Mouse (Mus musculus): ENCODE data around the gene Bicdl1. TPM values are rescaled to one million over a fixed set of nuclear protein-coding genes. Genes with fewer than 3 reads are reported as not detected.
"Not testable (repeated sequence)": the region's sequence is repeated elsewhere in the genome, so short reads cannot be mapped to it uniquely, and the experiment has no call there.

Gene Bicdl1
- polyA plus RNA-seq, 1 experiment: 3.1 TPM

DNA sequence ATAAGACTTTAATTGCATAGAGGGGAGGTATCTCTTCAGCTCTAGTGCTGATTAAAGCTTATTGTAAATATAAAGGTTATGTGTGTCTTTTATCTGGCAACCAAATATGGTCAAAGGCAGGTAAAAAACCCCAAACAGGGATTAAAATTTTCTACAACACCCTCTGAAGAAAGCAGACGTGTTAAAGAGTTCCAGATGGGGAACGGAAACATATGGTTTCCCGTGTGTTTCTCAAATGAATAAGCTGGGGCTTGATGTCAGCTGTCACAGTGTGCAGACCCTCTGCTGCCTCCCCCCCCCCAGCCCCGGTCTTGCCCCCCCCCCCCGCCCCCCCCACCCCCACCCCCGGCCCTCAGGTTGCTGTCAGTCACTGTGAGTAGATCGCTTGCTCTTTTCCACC, 24.1 kb upstream of the Bicdl1 start:
- H3K4me1 ChIP-seq (ENCODE audit: control insufficient read depth, insufficient read depth, low read length): no peaks in the 10 kb centered on the region
- H3K4me3 ChIP-seq (ENCODE audit: insufficient read depth, low read length): no peak overlapping the region
- no peak overlapping the region for H3K27ac ChIP-seq (ENCODE audit: insufficient read depth, low read depth, low read length)
- TF ChIP-seq CTCF (IDR thresholded peaks at IDR 0.05; ENCODE audit: low read depth, low read length): no peak
- TF ChIP-seq POLR2A (IDR thresholded peaks at IDR 0.05; ENCODE audit: borderline replicate concordance, low read depth, low read length): no peak

GRCm38 (mm10) chr5:115754831-115755230, 23.4 kb upstream of the Bicdl1 start:
- Histone ChIP-seq H3K27ac (ENCODE audit: insufficient read depth, low read depth, low read length) (no peak overlapping the region), H3K4me1 (ENCODE audit: control insufficient read depth, insufficient read depth, low read length) (no peaks in the 10 kb centered on the region), H3K4me3 (ENCODE audit: insufficient read depth, low read length) (no peak overlapping the region)
- TF ChIP-seq POLR2A (IDR thresholded peaks at IDR 0.05; ENCODE audit: borderline replicate concordance, low read depth, low read length): no peak
- no peak for TF ChIP-seq CTCF (IDR thresholded peaks at IDR 0.05; ENCODE audit: low read depth, low read length)

DNA sequence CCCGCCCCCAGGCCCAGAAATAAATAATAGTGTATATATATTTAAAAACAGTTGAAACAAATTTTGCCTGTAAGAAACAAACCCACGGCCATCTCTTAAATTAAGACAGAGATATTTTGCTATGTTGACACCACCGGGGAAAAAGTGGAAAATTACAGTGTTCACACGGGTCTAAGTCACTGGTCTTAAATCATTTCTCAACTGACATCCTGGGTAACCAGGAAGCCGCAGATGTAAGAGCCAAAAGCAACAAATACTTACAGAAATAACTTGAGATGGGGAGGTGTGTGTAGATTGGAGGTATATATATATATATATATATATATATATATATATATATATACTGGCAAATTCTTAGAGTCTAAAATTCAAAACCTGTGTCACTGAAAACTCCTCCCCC, 21.5 kb upstream of the Bicdl1 start:
- no peak overlapping the region for H3K4me3 ChIP-seq (ENCODE audit: insufficient read depth, low read length)
- no peak overlapping the region for H3K27ac ChIP-seq (ENCODE audit: insufficient read depth, low read depth, low read length)
- no peaks in the 10 kb centered on the region for H3K4me1 ChIP-seq (ENCODE audit: control insufficient read depth, insufficient read depth, low read length)
- TF ChIP-seq CTCF (IDR thresholded peaks at IDR 0.05; ENCODE audit: low read depth, low read length): no peak
- no peak for TF ChIP-seq POLR2A (IDR thresholded peaks at IDR 0.05; ENCODE audit: borderline replicate concordance, low read depth, low read length)

- not testable (repeated sequence) for H3K4me3 ChIP-seq (ENCODE audit: insufficient read depth, low read length); H3K27ac ChIP-seq (ENCODE audit: insufficient read depth, low read depth, low read length); H3K4me1 ChIP-seq (ENCODE audit: control insufficient read depth, insufficient read depth, low read length)
Observed at GRCm38 (mm10) chr5:115751916-115752315, 20.5 kb upstream of the Bicdl1 start.

DNA sequence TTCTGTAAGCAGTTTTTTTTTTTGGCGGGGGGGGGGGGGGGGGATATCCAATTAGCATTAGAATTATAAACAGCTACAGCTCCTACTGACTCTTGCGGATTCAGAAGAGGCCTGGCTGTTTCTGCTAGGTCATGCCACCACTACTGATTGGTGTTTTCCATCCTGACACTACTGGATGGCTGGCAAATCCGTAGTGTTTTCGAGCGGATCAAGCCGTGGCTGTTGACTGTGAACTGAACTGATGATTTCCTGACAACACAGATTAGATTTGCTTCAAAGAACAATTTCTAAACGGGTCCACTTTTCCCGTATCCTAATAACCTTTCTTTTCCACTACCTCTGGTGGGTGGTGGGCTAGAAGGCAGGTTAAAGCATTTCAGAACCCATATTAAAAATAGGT, 16.9 kb upstream of the Bicdl1 start:
- Histone ChIP-seq H3K4me3 (ENCODE audit: insufficient read depth, low read length) (no peak overlapping the region), H3K4me1 (ENCODE audit: control insufficient read depth, insufficient read depth, low read length) (no peaks in the 10 kb centered on the region), H3K27ac (ENCODE audit: insufficient read depth, low read depth, low read length) (no peak overlapping the region)
- TF ChIP-seq CTCF (IDR thresholded peaks at IDR 0.05; ENCODE audit: low read depth, low read length) (no peak), POLR2A (IDR thresholded peaks at IDR 0.05; ENCODE audit: borderline replicate concordance, low read depth, low read length) (no peak)

- TF ChIP-seq CTCF (IDR thresholded peaks at IDR 0.05; ENCODE audit: low read depth, low read length) (no peak), POLR2A (IDR thresholded peaks at IDR 0.05; ENCODE audit: borderline replicate concordance, low read depth, low read length) (no peak)
- Histone ChIP-seq H3K4me1 (ENCODE audit: control insufficient read depth, insufficient read depth, low read length) (no peaks in the 10 kb centered on the region), H3K4me3 (ENCODE audit: insufficient read depth, low read length) (no peak overlapping the region), H3K27ac (ENCODE audit: insufficient read depth, low read depth, low read length) (no peak overlapping the region)
Observed at GRCm38 (mm10) chr5:115745319-115745718, 13.9 kb upstream of the Bicdl1 start.

GRCm38 (mm10) chr5:115738032-115738431, 6.6 kb upstream of the Bicdl1 start:
- TF ChIP-seq POLR2A (IDR thresholded peaks at IDR 0.05; ENCODE audit: borderline replicate concordance, low read depth, low read length): no peak
- TF ChIP-seq CTCF (IDR thresholded peaks at IDR 0.05; ENCODE audit: low read depth, low read length): no peak
- Histone ChIP-seq H3K4me3 (ENCODE audit: insufficient read depth, low read length) (no peak overlapping the region), H3K27ac (ENCODE audit: insufficient read depth, low read depth, low read length) (no peak overlapping the region), H3K4me1 (ENCODE audit: control insufficient read depth, insufficient read depth, low read length) (no peaks in the 10 kb centered on the region)

DNA sequence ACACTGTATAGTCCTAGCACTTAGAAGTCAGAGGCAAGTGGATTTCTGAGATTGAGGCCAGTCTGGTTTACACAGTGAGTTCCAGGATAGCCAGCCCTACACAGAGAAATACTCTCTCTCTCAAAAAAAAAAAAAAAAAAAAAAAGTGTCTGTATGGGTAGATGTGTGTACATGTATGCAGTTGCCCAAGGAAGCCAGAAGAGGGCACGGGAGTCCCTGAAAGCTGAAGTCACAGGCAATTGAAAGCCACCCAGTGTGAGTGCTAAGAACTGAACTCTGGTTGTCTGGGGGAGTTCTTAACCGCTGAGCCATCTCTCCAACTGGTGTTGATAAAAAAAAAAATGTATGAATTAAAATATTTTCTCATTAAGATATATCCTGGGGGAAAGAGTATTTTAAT, 3.1 kb upstream of the Bicdl1 start:
- H3K27ac ChIP-seq (ENCODE audit: insufficient read depth, low read depth, low read length): no peak overlapping the region
- no peaks in the 10 kb centered on the region for H3K4me1 ChIP-seq (ENCODE audit: control insufficient read depth, insufficient read depth, low read length)
- no peak overlapping the region for H3K4me3 ChIP-seq (ENCODE audit: insufficient read depth, low read length)
- TF ChIP-seq POLR2A (IDR thresholded peaks at IDR 0.05; ENCODE audit: borderline replicate concordance, low read depth, low read length): no peak
- no peak for TF ChIP-seq CTCF (IDR thresholded peaks at IDR 0.05; ENCODE audit: low read depth, low read length)

GRCm38 (mm10) chr5:115732849-115733216, 1.4 kb upstream of the Bicdl1 start:
- Histone ChIP-seq H3K27ac (ENCODE audit: insufficient read depth, low read depth, low read length) (no peak overlapping the region), H3K4me1 (ENCODE audit: control insufficient read depth, insufficient read depth, low read length) (no peaks in the 10 kb centered on the region), H3K4me3 (ENCODE audit: insufficient read depth, low read length) (peak overlapping the region; percentile 59)
- TF ChIP-seq POLR2A (IDR thresholded peaks at IDR 0.05; ENCODE audit: borderline replicate concordance, low read depth, low read length) (no peak), CTCF (IDR thresholded peaks at IDR 0.05; ENCODE audit: low read depth, low read length) (no peak)

- Histone ChIP-seq H3K27ac (ENCODE audit: insufficient read depth, low read depth, low read length) (no peak overlapping the region), H3K4me1 (ENCODE audit: control insufficient read depth, insufficient read depth, low read length) (no peaks in the 10 kb centered on the region), H3K4me3 (ENCODE audit: insufficient read depth, low read length) (peak overlapping the region; percentile 59)
- TF ChIP-seq CTCF (IDR thresholded peaks at IDR 0.05; ENCODE audit: low read depth, low read length) (no peak), POLR2A (IDR thresholded peaks at IDR 0.05; ENCODE audit: borderline replicate concordance, low read depth, low read length) (no peak)
Observed at GRCm38 (mm10) chr5:115732176-115732848, 891 bp upstream of the Bicdl1 start.

GRCm38 (mm10) chr5:115731732-115732175, 333 bp upstream of the Bicdl1 start:
- H3K4me1 ChIP-seq (ENCODE audit: control insufficient read depth, insufficient read depth, low read length): no peaks in the 10 kb centered on the region
- TF ChIP-seq CTCF (IDR thresholded peaks at IDR 0.05; ENCODE audit: low read depth, low read length) (no peak), POLR2A (IDR thresholded peaks at IDR 0.05; ENCODE audit: borderline replicate concordance, low read depth, low read length) (no peak)
- peak overlapping the region; percentile 59 for H3K4me3 ChIP-seq (ENCODE audit: insufficient read depth, low read length)
- H3K27ac ChIP-seq (ENCODE audit: insufficient read depth, low read depth, low read length): no peak overlapping the region
